Mouse (Mus musculus) adrenal gland, adult 2 months (tissue): ENCODE data around the gene Nlrp6. TPM values are rescaled to one million over a fixed set of nuclear protein-coding genes. Genes with fewer than 3 reads are reported as not detected.
A peak's percentile ranks its signal among the peaks of the same experiment; 100 is the strongest.
"Not testable (repeated sequence)": the region's sequence is repeated elsewhere in the genome, so short reads cannot be mapped to it uniquely, and the experiment has no call there.

Experiments
- DNase-seq: peaks from one replicate; pipeline ENCODE4 v3.0.0; 2021
- long read RNA-seq: library from polyadenylated mRNA; stranded (forward); transcript quantifications from one replicate; pipeline ENCODE4 v2.0.0, GENCODE M21; 2021
- polyA plus RNA-seq: library from polyadenylated mRNA; depleted of rRNA; stranded (reverse); fragments of >200 nt; gene quantifications from 2 replicates; pipeline ENCODE4 v1.2.3, GENCODE M21; 2012; rRNA removed
- total RNA-seq, 2 experiments: library from RNA; stranded (reverse); gene quantifications; 2 replicates each; pipeline ENCODE4 v1.2.3; 2021

The Nlrp6 gene
- total RNA-seq (1 to 10 TPM; 1.0 to 2.0 TPM), polyA plus RNA-seq (0.62 and 1.2 TPM in 2 replicates)
- long read RNA-seq, partial matches to known transcripts, result 1 of 1 reads
- long read RNA-seq, other reads (novel, unspliced or antisense), result 0 of 1 reads

DNA sequence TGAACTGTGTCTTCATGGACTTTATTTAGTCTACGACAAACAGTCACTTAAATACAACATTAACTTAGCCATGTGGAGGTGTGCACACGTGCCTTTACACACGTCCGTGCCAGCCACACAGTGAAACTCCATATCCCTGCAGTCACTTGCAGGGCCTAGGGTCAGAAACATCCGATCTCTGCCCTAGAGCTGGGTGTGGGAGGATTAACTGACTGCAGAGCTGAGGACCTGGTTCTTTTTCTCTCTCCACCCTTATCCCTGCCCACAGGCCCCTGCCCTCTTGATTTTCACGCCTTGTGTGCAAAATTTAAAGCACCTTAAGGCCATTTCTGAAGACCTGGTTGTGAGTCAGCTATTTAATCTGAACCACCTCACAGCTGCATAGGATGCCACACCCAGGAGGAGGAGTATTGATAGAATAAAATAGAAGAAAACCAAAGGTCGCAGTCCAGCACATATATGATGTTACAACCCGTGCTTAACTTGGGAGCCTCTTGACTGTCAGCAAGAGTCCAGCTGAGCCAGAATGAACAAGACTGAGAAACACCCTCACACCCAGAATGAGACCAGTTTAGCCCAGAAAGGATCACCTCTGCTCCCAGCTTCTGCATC is at the start of gene Nlrp6:
TSS of gene Nlrp6 (plus strand) at position 485 of the 612 bp plus-strand sequence.
- no peak for DNase-seq

DNA sequence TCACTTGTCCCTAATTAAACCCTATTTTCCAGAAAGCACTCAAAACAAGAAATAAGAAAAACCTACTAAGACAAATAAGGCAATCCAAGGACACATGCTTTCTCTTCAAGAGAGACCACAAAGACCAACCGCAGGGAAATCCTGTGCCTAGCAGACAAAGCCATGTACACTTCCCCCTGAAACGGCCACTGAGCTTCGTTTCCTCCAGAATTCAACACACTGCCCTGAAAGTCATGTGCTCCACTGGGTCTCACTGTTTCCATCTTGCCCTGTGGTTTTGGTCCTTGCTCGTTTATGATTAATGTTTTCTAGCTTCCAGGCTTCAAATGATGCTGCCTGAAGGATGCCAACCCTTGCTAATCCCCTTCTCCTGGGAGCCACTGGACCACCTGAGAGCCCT is 46.5 kb upstream of the Nlrp6 start:
- DNase-seq, result no peak

DNA sequence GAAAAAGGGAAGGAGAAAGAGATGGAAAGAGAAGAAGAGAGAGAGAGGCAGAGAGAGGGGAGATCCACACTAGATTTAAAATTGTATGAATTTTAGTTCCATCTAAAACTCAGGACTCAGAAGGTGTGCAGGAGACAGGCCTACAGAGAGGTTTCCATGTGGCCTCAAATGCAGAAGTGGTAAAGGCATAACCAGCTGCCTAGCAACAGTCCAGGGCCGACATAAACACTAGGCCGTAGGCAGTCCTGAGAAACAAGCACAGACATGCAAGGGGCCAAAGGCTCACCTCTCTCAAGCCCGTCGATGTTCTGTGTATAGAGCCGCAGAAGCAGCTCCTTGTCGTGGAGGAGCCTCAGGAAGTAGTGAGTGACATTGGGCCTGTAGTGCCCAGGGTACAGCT is 43.3 kb upstream of the Nlrp6 start:
- DNase-seq, result no peak

DNA sequence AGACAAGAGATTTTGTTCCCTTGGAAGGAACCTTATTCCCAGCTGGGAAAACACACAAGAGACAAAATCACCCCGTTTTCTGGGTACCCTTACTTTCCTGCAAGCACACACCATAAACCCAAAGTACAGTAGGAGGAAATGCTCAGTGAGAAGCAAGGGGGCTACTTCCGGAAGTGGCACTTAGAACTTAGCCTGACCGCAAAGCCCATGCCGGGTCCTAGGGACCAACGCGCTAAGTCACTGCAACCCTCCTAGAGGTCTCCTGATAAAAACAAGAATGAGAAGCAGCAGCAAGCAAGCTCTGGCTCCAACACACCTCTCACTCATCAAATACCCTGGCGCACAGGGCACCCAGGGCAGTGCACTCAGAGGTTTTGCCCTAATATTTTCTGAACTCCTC is 41.3 kb upstream of the Nlrp6 start:
- DNase-seq, result no peak

- DNase-seq, result no peak
Observed at GRCm38 (mm10) chr7:140880419-140880818, 40.3 kb upstream of the Nlrp6 start.

DNA sequence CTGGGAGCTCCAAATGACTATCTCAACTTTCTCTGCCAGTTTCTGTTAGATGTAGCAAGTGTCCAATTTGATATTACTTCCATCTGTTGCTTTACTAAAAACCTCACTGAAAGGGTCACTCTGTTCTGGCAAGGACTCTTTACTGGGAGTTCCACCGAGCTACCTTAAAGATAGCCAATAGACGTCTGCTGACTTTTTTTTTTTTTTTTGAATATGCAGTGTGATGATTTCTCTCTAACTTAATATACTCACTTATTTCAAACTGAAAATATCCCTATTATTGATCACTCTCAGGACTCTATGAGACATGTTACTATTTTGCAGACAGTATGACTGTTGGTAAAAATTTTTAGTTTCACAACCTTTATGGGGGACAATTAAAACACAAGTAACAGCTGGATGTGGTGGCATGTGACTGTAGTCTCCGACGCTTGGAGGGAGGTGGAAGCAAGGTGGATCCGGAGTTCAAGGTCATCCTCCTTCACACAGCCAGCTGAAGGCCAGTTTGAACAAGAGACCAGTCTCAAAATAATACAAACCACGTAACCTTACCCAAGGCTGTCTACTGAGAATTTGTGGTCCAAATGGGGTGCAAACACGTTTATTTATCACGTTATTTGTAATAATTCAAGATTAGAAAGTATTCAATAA is 39.7 kb upstream of the Nlrp6 start:
- no peak for DNase-seq

- peak; percentile 95 for DNase-seq
Observed at GRCm38 (mm10) chr7:140881696-140882468, 38.8 kb upstream of the Nlrp6 start, which contains the start of the genes Psmd13 and Sirt3. Gene Psmd13 (plus strand): TSS chr7:140881968. Gene Sirt3 (minus strand): TSS chr7:140882309.

DNA sequence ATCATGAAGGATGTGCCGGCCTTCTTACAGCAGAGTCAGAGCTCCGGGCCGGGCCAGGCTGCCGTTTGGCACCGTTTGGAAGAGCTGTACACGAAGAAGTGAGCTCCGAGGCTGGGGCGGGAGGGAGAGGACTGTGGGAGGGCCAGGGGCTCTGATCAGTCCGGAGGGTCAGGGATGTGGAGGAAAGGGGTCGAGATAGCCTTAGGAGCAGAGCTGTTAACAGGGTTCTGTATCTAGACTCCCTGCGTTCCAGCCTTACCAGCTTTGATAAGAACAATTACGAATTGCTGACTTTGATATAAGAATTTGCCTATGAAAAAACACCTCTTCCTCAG is 38.3 kb upstream of the Nlrp6 start:
- no peak for DNase-seq

- not testable (repeated sequence) for DNase-seq
Observed at GRCm38 (mm10) chr7:140890636-140891035, 30.1 kb upstream of the Nlrp6 start.

GRCm38 (mm10) chr7:140894031-140894430 is 26.7 kb upstream of the Nlrp6 start:
- DNase-seq, result no peak

- no peak for DNase-seq
Observed at GRCm38 (mm10) chr7:140894611-140895010, 26.1 kb upstream of the Nlrp6 start.

- no peak for DNase-seq
Observed at GRCm38 (mm10) chr7:140897863-140898262, 22.8 kb upstream of the Nlrp6 start.

- DNase-seq, result peak; percentile 47
Observed at GRCm38 (mm10) chr7:140899121-140899520, 21.6 kb upstream of the Nlrp6 start.

- DNase-seq, result no peak
Observed at GRCm38 (mm10) chr7:140900220-140900619, 20.5 kb upstream of the Nlrp6 start, which contains the start of gene Cox8b. Gene Cox8b (minus strand): TSS chr7:140900446.

- DNase-seq, result peak; percentile 51
Observed at GRCm38 (mm10) chr7:140902036-140902875, 18.4 kb upstream of the Nlrp6 start.

DNA sequence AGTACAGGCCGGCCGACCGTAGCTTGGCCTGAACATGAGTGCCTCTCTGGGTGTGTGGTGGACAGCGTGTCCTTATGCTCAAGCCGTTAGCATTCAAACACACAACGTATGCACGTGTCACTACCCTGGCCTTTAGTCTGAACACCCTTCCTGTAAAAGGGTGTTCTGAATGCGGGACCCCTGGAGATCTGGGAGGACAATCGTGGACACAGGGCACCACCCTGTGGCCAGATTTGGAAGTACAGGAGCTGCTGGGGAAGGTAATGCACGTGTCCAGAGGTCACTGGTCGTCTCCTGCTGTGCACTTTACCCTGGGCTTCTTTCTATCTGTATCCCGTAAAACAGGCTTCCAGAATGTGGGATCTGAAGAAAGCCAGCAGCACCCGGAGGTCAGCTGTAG is 17.5 kb upstream of the Nlrp6 start:
- peak; percentile 78 for DNase-seq

DNA sequence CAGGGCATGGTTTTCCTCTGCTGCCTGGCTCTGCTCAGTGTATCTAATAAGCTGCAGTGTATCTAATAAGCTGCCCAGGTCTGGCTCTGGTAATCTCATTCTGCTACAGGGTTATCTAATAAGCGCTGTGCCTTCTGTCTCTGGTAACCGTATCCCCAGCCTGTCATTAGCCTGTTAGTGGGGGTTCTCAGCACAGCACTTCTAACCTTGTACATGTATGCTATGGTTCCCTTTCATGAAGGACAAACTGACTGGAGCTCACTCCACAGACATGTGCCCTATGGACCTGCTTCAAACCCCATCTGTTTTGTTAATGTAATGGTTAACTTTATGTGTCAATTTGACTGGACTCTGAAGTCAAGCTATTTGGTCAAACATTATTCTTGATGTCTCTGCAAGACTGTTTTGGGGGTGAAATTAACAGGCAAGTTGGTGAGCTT is 15.0 kb upstream of the Nlrp6 start:
- no peak for DNase-seq

- peak; percentile 80 for DNase-seq
Observed at GRCm38 (mm10) chr7:140907131-140907530, 13.6 kb upstream of the Nlrp6 start.

DNA sequence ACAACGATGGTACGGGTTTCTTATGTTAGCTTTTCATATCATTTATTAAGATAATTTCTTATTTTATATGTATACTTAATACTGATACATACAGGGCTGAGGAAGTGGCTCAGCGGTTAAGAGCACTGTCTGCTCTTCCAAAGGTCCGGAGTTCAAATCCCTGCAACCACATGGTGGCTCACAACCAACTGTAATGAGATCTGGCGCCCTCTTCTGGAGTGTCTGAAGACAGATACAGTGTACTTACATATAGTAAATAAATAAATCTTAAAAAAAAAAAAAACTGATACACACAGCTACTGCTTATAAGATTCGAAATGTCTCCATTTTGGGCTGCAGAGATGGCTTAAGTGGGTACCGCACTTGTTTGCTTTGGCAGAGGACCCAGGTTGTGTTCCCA is 13.0 kb upstream of the Nlrp6 start:
- DNase-seq, result no peak

GRCm38 (mm10) chr7:140908181-140908580 is 12.5 kb upstream of the Nlrp6 start:
- no peak for DNase-seq

DNA sequence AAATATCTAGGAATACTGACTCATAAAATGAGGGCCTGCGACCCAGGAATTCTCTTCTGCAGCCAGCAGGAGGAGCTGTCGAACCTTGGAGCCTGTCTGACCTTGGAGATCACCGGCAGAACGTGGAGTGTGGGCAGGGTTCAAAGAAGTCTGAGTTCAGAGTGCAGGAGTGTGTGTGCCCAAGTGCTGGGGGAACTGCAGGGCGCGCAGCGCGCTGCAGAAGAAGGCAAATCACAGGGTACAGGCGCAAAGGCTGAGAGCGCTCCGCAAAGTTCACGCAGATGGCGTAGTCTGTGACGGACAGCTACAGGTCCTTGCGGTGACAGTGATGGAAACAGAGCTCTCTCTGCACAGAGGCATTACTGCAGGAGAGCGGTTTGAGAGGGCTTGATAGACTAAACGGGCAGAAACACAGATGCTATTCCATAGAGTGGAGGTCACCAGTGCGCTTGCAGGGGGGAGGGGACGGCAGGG is 12.0 kb upstream of the Nlrp6 start:
- DNase-seq, result peak; percentile 89

DNA sequence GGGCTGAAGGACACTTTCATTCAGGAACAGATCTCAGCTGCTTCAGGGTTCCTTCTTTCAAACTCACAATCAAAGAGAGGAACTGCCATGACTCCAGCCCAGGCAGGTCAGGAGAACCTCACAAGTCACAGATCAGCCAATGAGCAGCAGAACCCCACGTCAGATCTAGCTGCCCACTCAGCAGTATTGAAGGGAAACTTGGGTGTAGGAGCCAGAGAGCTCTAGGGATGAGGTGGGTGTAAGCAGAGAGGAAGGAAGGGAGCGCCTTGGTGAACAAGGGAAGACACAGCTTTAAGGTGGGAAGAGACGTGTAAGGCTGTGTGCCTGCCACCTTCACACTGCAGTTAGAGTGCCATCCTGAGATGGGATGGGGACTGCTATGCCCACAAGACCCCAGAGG is 8.4 kb upstream of the Nlrp6 start:
- no peak for DNase-seq
